Mouse (Mus musculus) heart, embryonic 14.5 days (tissue): ENCODE measurements around the gene Gm4181. TPM values are rescaled to one million over a fixed set of nuclear protein-coding genes. Genes with fewer than 3 reads are reported as not detected.
"Not testable (repeated sequence)": the region's sequence is repeated elsewhere in the genome, so short reads cannot be mapped to it uniquely, and the experiment has no call there.

ENCODE experiments used
- ATAC-seq: fragments of 200-750 bp; cut with Nextera tagmentation; 2 replicates; pipeline ENCODE4 v1.8.0; 2017; ENCODE audit warnings: low read depth, moderate TSS enrichment; ENCODE audit not compliant: insufficient number of reproducible peaks, insufficient read depth, low FRiP score
- H3K27ac ChIP-seq, 2 experiments: fragments of 200-500 bp in 1 of 2; fragments of 300-500 bp in 1 of 2; sonication (generic) in 1 of 2; replicated peaks in 1 of 2; 2 replicates each; pipeline ENCODE4 v1.5.1; 2012 to 2014; ENCODE audit warnings: low read depth in 2 of 2, low read length in 2 of 2, control low read depth in 1 of 2, mild to moderate bottlenecking in 1 of 2, mixed read lengths in 1 of 2; ENCODE audit not compliant: control insufficient read depth in 1 of 2, insufficient read depth in 1 of 2
- H3K27me3 ChIP-seq: fragments of 300-500 bp; sonication (generic); 2 replicates; pipeline ENCODE4 v1.6.1; 2014; ENCODE audit warnings: mild to moderate bottlenecking, low read length, control low read depth; ENCODE audit not compliant: control insufficient read depth, insufficient read depth
- H3K36me3 ChIP-seq: fragments of 300-500 bp; sonication (generic); 2 replicates; pipeline ENCODE4 v1.6.1; 2014; ENCODE audit warnings: mild to moderate bottlenecking, control low read depth, low read length, mixed read lengths; ENCODE audit not compliant: control insufficient read depth, insufficient read depth
- H3K4me1 ChIP-seq, 2 experiments: fragments of 200-500 bp in 1 of 2; fragments of 300-500 bp in 1 of 2; sonication (generic) in 1 of 2; 2 replicates each; pipeline ENCODE4 v1.6.1; 2012 to 2014; ENCODE audit warnings: low read length in 2 of 2, control low read depth in 1 of 2, mixed read lengths in 1 of 2; ENCODE audit not compliant: control insufficient read depth in 2 of 2, insufficient read depth in 2 of 2
- H3K4me2 ChIP-seq: fragments of 300-500 bp; sonication (generic); 2 replicates; pipeline ENCODE4 v1.6.1; 2014; ENCODE audit warnings: mild to moderate bottlenecking, low read length
- H3K4me3 ChIP-seq, 2 experiments: fragments of 200-500 bp in 1 of 2; fragments of 300-500 bp in 1 of 2; sonication (generic) in 1 of 2; 2 replicates each; pipeline ENCODE4 v1.5.1; 2012 to 2014; ENCODE audit warnings: low read length in 2 of 2, mild to moderate bottlenecking in 2 of 2, control low read depth in 1 of 2, low read depth in 1 of 2, moderate library complexity in 1 of 2; ENCODE audit not compliant: control insufficient read depth in 1 of 2, insufficient read depth in 1 of 2
- H3K9ac ChIP-seq: fragments of 300-500 bp; sonication (generic); 2 replicates; pipeline ENCODE4 v1.6.1; 2014; ENCODE audit warnings: mild to moderate bottlenecking, low read length
- H3K9me3 ChIP-seq: fragments of 300-500 bp; sonication (generic); 2 replicates; pipeline ENCODE4 v1.6.1; 2016; ENCODE audit warnings: low read length, control low read depth; ENCODE audit not compliant: control insufficient read depth
- WGBS: fragments of 180-500 bp; shearing (Covaris S2); extraction: QIAGEN DNeasy Blood & Tissue Kit; methylation state at CpG from one replicate; pipeline ENCODE4 v1.1.7; 2014; 5-methylcytosine and 5-hydroxymethylcytosine counted together
- polyA plus RNA-seq: library from polyadenylated mRNA; unstranded; fragments of >200 nt; fragmentation: Nextera tagmentation; extraction: Ambion mirVana; gene quantifications from 2 replicates; pipeline ENCODE4 v1.2.1, GENCODE M21; 2014

Gm4181 gene
- not detected in 2 replicates for polyA plus RNA-seq

GRCm38 (mm10) chr14:51635566-51635965 lies at the start of gene Gm4181:
Gene Gm4181 (minus strand): TSS chr14:51635666.
- not testable (repeated sequence) for H3K9ac ChIP-seq, H3K4me1 ChIP-seq, H3K4me2 ChIP-seq, H3K4me3 ChIP-seq, H3K9me3 ChIP-seq, H3K27ac ChIP-seq, ATAC-seq, H3K27me3 ChIP-seq, H3K36me3 ChIP-seq
- WGBS: 82% methylated on average over 1 of the region's 1 CpGs

DNA sequence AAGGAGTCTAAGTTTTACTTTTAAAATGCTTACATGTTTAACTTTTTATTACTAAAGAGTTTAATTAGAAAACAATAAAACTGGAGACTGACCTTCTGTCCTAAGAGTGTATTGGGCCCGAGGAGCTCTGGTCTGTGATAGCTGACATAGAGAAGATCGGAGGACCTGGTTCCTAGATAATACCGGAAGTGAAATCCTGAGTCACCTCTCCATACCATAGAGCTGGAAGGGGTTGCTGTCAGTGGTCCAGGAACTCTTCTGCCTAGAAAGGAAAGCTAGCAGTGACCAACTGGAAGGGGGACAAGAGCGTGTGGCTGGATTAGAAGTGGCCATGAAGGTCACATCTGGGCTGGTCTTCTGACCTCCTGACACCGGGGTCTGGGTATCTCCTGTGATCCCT lies 41.8 kb upstream of the Gm4181 start:
- H3K9ac ChIP-seq: no peak overlapping the region
- no peaks in the 10 kb centered on the region for H3K9me3 ChIP-seq
- no peaks in the 10 kb centered on the region for H3K36me3 ChIP-seq
- ATAC-seq: no peak
- H3K4me1 ChIP-seq: no peaks in the 10 kb centered on the region
- H3K27ac ChIP-seq: no peak overlapping the region
- H3K4me3 ChIP-seq: no peak overlapping the region
- no peaks in the 10 kb centered on the region for H3K27me3 ChIP-seq
- H3K4me2 ChIP-seq: no peak overlapping the region
- WGBS: 80% methylated on average over 5 of the region's 5 CpGs

DNA sequence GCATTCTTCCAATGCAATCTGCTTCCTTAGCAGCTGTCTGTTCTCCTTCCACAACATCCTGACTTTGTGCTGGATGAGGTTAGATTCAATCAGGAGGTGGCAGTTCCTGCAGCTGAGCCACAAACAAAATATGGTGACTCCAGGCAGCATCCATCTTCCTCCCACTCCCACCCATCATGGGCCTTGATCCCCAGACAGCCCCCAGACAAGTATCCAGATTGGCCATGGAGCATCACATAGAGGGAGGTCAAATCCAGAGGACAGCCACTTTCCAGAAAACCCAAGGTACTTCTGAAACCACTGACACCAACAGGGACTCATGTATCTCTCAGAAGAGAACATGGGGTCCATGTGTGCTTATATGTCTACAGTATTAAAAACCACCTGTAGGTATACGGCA lies 3.0 kb downstream of the Gm4181 start:
- not testable (repeated sequence) for H3K9ac ChIP-seq, H3K27me3 ChIP-seq, H3K36me3 ChIP-seq, H3K4me1 ChIP-seq, H3K4me3 ChIP-seq, H3K27ac ChIP-seq, H3K9me3 ChIP-seq, H3K4me2 ChIP-seq, ATAC-seq
- 90% methylated on average over 1 of the region's 1 CpGs for WGBS

DNA sequence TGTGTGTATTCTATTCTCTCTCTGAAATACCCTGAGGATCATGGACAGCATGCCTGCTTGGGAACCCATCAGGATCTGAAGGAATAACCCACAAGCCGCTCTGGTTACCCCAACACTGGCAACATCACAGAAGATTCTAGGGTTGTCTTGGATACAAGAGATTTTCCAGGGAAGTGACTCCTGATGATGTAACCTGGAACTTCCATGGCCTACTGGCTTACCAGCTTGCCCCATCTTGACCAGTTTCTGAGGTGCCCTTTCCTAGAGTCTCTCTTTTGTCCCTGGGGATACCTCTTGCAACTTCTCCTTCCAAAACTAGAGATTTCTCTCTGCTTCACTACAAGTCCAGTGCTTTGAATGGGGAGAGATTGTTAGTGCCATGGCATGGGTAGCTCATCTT lies 24.3 kb downstream of the Gm4181 start, which contains the start of gene Gm17078:
TSS of gene Gm17078 (minus strand) at position 101 of the 400 bp plus-strand sequence.
- Histone ChIP-seq H3K27me3 (no peaks in the 10 kb centered on the region), H3K4me1 (no peaks in the 10 kb centered on the region), H3K36me3 (no peaks in the 10 kb centered on the region), H3K9me3 (no peaks in the 10 kb centered on the region), H3K4me2 (no peak within 1 kb of the TSS), H3K27ac (no peak within 1 kb of the TSS), H3K9ac (no peak within 1 kb of the TSS), H3K4me3 (no peak within 1 kb of the TSS)
- no peak for ATAC-seq
- WGBS: 69% methylated on average over 1 of the region's 1 CpGs

DNA sequence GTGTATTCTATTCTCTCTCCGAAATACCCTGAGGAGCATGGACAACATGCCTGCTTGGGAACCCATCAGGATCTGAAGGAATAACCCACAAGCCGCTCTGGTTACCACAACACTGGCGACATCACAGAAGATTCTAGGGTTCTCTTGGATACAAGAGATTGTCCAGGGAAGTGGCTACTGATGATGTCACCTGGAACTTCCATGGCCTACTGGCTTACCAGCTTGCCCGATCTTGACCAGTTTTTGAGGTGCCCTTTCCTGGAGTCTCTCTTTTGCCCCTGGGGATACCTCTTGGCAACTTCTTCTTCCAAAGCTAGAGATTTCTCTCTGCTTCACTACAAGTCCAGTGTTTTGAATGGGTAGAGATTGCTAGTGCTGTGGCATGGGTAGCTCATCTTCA lies 43.4 kb downstream of the Gm4181 start, which contains the start of gene Gm17174:
TSS of gene Gm17174 (minus strand) at position 101 of the 400 bp plus-strand sequence.
- 86% methylated on average over 4 of the region's 4 CpGs for WGBS
- H3K4me3 ChIP-seq, H3K9ac ChIP-seq, H3K4me1 ChIP-seq, H3K9me3 ChIP-seq, H3K36me3 ChIP-seq, ATAC-seq, H3K27me3 ChIP-seq, H3K27ac ChIP-seq, H3K4me2 ChIP-seq: not testable (repeated sequence)

Other genes with a start within 250 kb of the Gm4181 start
- not detected in 2 replicates for gene Vmn2r88, start 224.8 kb downstream of the Gm4181 start, polyA plus RNA-seq
- not detected in 2 replicates for gene Vmn2r89, start 183.8 kb downstream of the Gm4181 start, polyA plus RNA-seq
- 0.16 TPM in 1 of 2 replicates, not detected in the other for gene Gm5622, start 82.9 kb downstream of the Gm4181 start, polyA plus RNA-seq
- not detected in 2 replicates for gene Gm17175, start 61.6 kb downstream of the Gm4181 start, polyA plus RNA-seq
- not detected in 2 replicates for gene Gm17174, start 43.5 kb downstream of the Gm4181 start, polyA plus RNA-seq
- gene Gm17078, start 24.4 kb downstream of the Gm4181 start, polyA plus RNA-seq: not detected in 2 replicates
- not detected in 2 replicates for gene Gm17079, start 59.8 kb upstream of the Gm4181 start, polyA plus RNA-seq
- gene Gm5800, start 81.5 kb upstream of the Gm4181 start, polyA plus RNA-seq: not detected in 2 replicates
- not detected in 2 replicates for gene Ang4, start 137.9 kb upstream of the Gm4181 start, polyA plus RNA-seq
- not detected in 2 replicates for gene AY358078, start 164.4 kb upstream of the Gm4181 start, polyA plus RNA-seq
- gene Ear6, start 218.0 kb upstream of the Gm4181 start, polyA plus RNA-seq: not detected in 2 replicates
- gene Mettl17, start 249.2 kb upstream of the Gm4181 start, polyA plus RNA-seq: 49.6 and 49.8 TPM in 2 replicates